Mouse (Mus musculus): ENCODE results near the gene Tenm2. TPM values are rescaled to one million over a fixed set of nuclear protein-coding genes. Genes with fewer than 3 reads are reported as not detected.

Tenm2 gene
- total RNA-seq, 4 experiments from 2014 or later: 143 to 181 (median 156) TPM

- no peak for DNase-seq (ENCODE audit: low spot score in 2 of 2)
These were observed 324.4 kb downstream of the Tenm2 start for GRCm38 (mm10) chr11:36911406-36911805.

- no peak for DNase-seq (ENCODE audit: low spot score in 2 of 2)
These were observed 326.7 kb downstream of the Tenm2 start for GRCm38 (mm10) chr11:36909036-36909435.

GRCm38 (mm10) chr11:36902302-36902701 lies 333.5 kb downstream of the Tenm2 start:
- no peak for DNase-seq (ENCODE audit: low spot score in 2 of 2)

- DNase-seq (ENCODE audit: low spot score in 2 of 2): no peak
These were observed 342.7 kb downstream of the Tenm2 start for GRCm38 (mm10) chr11:36893061-36893460.

GRCm38 (mm10) chr11:36891106-36891505 lies 344.7 kb downstream of the Tenm2 start:
- DNase-seq (ENCODE audit: low spot score in 2 of 2): no peak

GRCm38 (mm10) chr11:36887490-36887889 lies 348.3 kb downstream of the Tenm2 start:
- no peak for DNase-seq (ENCODE audit: low spot score in 2 of 2)

GRCm38 (mm10) chr11:36886147-36886546 lies 349.6 kb downstream of the Tenm2 start:
- no peak for DNase-seq (ENCODE audit: low spot score in 2 of 2)

GRCm38 (mm10) chr11:36872961-36873360 lies 362.8 kb downstream of the Tenm2 start:
- peak; percentile 28 to 33 for DNase-seq (ENCODE audit: low spot score in 2 of 2)

- DNase-seq (ENCODE audit: low spot score in 2 of 2): no peak
These were observed 365.2 kb downstream of the Tenm2 start for GRCm38 (mm10) chr11:36870548-36870947.

- DNase-seq (ENCODE audit: low spot score in 2 of 2): no peak
These were observed 384.1 kb downstream of the Tenm2 start for GRCm38 (mm10) chr11:36851690-36852089.

GRCm38 (mm10) chr11:36847451-36847850 lies 388.3 kb downstream of the Tenm2 start:
- no peak for DNase-seq (ENCODE audit: low spot score in 2 of 2)

GRCm38 (mm10) chr11:36832855-36833254 lies 402.9 kb downstream of the Tenm2 start:
- no peak for DNase-seq (ENCODE audit: low spot score in 2 of 2)

- no peak for DNase-seq (ENCODE audit: low spot score in 2 of 2)
These were observed 404.3 kb downstream of the Tenm2 start for GRCm38 (mm10) chr11:36831511-36831910.

- DNase-seq (ENCODE audit: low spot score in 2 of 2): no peak
These were observed 411.1 kb downstream of the Tenm2 start for GRCm38 (mm10) chr11:36824666-36825065.

- no peak for DNase-seq (ENCODE audit: low spot score in 2 of 2)
These were observed 431.1 kb downstream of the Tenm2 start for GRCm38 (mm10) chr11:36804615-36805014.

GRCm38 (mm10) chr11:36802208-36802631 lies 433.5 kb downstream of the Tenm2 start:
- no peak for DNase-seq (ENCODE audit: low spot score in 2 of 2)

- no peak for DNase-seq (ENCODE audit: low spot score in 2 of 2)
These were observed 434.1 kb downstream of the Tenm2 start for GRCm38 (mm10) chr11:36801683-36802082.

- no peak for DNase-seq (ENCODE audit: low spot score in 2 of 2)
These were observed 436.4 kb downstream of the Tenm2 start for GRCm38 (mm10) chr11:36799409-36799808.

GRCm38 (mm10) chr11:36758009-36758408 lies 477.8 kb downstream of the Tenm2 start:
- DNase-seq (ENCODE audit: low spot score in 2 of 2): no peak

GRCm38 (mm10) chr11:36746286-36746685 lies 489.5 kb downstream of the Tenm2 start:
- DNase-seq (ENCODE audit: low spot score in 2 of 2): no peak

- DNase-seq (ENCODE audit: low spot score in 2 of 2): no peak
These were observed 508.0 kb downstream of the Tenm2 start for GRCm38 (mm10) chr11:36727800-36728199.

GRCm38 (mm10) chr11:36702881-36703280 lies 532.9 kb downstream of the Tenm2 start:
- no peak for DNase-seq (ENCODE audit: low spot score in 2 of 2)

GRCm38 (mm10) chr11:36700951-36701350 lies 534.8 kb downstream of the Tenm2 start:
- no peak for DNase-seq (ENCODE audit: low spot score in 2 of 2)

- no peak for DNase-seq (ENCODE audit: low spot score in 2 of 2)
These were observed 535.6 kb downstream of the Tenm2 start for GRCm38 (mm10) chr11:36700131-36700530.

Measured in layer of hippocampus, adult 8-10 months (tissue).